Mouse (Mus musculus) intestine, embryonic 14.5 days (tissue): ENCODE measurements around the gene Tvp23a. TPM values are rescaled to one million over a fixed set of nuclear protein-coding genes. Genes with fewer than 3 reads are reported as not detected.

ENCODE experiments used
- ATAC-seq: fragments of 200-750 bp; cut with Nextera tagmentation; replicated peaks from 2 replicates; pipeline ENCODE4 v1.8.0; 2017; ENCODE audit warnings: low read depth, moderate number of reproducible peaks, moderate TSS enrichment, moderate library complexity; ENCODE audit not compliant: low FRiP score, low TSS enrichment
- DNase-seq: peaks from one replicate; pipeline ENCODE4 v3.0.0-alpha.2; 2018; ENCODE audit warnings: low spot score
- H3K27ac ChIP-seq: fragments of 300-500 bp; sonication (generic); 2 replicates; pipeline ENCODE4 v1.5.1; 2014; ENCODE audit warnings: low read depth, mild to moderate bottlenecking, control low read depth
- H3K27me3 ChIP-seq: fragments of 300-500 bp; sonication (generic); replicated peaks from 2 replicates; pipeline ENCODE4 v1.6.1; 2014; ENCODE audit warnings: low read length, control low read depth; ENCODE audit not compliant: control insufficient read depth, insufficient read depth
- H3K36me3 ChIP-seq: fragments of 300-500 bp; sonication (generic); 2 replicates; pipeline ENCODE4 v1.6.1; 2014; ENCODE audit warnings: low read length, control low read depth; ENCODE audit not compliant: control insufficient read depth, insufficient read depth
- H3K4me1 ChIP-seq: fragments of 300-500 bp; sonication (generic); replicated peaks from 2 replicates; pipeline ENCODE4 v1.6.1; 2014; ENCODE audit warnings: low read length, control low read depth, mixed read lengths; ENCODE audit not compliant: control insufficient read depth, insufficient read depth
- H3K4me2 ChIP-seq: fragments of 300-500 bp; sonication (generic); 2 replicates; pipeline ENCODE4 v1.6.1; 2014; ENCODE audit warnings: low read length
- H3K4me3 ChIP-seq: fragments of 300-500 bp; sonication (generic); 2 replicates; pipeline ENCODE4 v1.5.1; 2014; ENCODE audit warnings: low read depth, low read length, control low read depth, mixed read lengths
- H3K9ac ChIP-seq: fragments of 300-500 bp; sonication (generic); 2 replicates; pipeline ENCODE4 v1.6.1; 2014; ENCODE audit warnings: mild to moderate bottlenecking, low read length
- H3K9me3 ChIP-seq: fragments of 300-500 bp; sonication (generic); 2 replicates; pipeline ENCODE4 v1.6.1; 2016; ENCODE audit warnings: low read length, control low read depth; ENCODE audit not compliant: control insufficient read depth
- WGBS: fragments of 180-500 bp; shearing (Covaris S2); extraction: QIAGEN DNeasy Blood & Tissue Kit; methylation state at CpG from one replicate; pipeline ENCODE4 v1.1.7; 2014; 5-methylcytosine and 5-hydroxymethylcytosine counted together
- polyA plus RNA-seq: library from polyadenylated mRNA; unstranded; fragments of >200 nt; fragmentation: Nextera tagmentation; extraction: Ambion mirVana; gene quantifications from 2 replicates; pipeline ENCODE4 v1.2.1, GENCODE M21; 2014

Gene Tvp23a
- polyA plus RNA-seq, 1 experiment from 2014 or later: 11.4 TPM

DNA sequence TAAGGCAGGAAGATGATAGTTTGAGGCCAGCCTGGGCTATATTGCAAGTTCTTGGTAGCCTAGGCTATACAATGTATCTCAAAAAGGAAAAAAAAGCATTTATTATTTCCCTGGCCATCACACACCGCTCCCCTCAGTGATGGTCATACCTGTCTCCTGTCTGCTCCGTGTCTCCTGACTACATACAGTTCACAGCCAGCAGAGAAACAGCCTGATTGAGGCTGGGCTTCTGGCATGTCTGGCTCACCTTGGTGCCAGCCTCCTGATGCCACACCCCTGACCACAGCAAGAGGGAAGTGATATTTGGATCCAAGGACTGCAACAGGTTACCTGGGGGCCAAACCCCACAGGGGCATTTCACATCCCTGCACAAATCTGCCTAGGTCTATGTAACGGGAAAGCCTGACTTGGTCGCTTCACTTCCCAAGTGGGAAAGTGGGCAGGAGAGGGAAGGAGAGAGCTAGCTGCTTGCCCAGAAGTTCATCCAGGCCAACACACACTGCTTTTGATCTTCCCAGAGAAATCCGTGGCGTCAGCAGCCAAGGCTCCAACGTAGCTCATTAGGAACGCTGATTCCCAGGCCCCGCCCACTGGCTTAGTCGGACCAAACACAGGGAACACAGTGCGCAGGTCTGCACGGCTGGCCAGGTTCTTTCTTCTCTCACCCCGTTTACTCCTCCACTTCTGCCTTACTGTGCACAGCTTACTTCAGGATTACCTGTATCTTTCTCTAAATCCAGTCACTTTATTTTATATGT, 72.7 kb downstream of the Tvp23a start:
- peak; percentile 83 for ATAC-seq

DNA sequence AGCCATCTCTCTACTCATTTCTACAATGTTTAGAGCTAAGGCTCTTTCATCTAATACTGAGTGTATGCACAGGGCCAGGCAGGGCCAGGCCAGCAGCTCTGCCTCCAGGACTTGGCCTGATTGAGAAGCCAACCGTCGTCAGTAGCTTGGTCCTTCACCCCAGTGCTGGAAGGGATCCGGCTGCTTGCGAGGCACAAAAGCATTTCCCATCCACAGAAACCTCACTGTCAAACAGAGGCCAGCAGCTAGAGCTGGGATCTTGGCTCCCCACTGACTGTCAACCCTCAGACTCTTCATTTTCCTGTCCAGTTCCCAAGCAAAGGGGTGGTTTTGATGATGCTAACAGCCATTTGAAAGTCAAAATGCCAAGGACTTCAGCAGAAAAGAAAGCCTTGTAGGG, 74.8 kb downstream of the Tvp23a start:
- Histone ChIP-seq H3K4me1 (peaks cover 10% of the 10 kb centered on the region), H3K4me3 (no peak overlapping the region), H3K9me3 (no peaks in the 10 kb centered on the region), H3K36me3 (no peaks in the 10 kb centered on the region), H3K27me3 (no peaks in the 10 kb centered on the region), H3K27ac (no peak overlapping the region), H3K4me2 (no peak overlapping the region), H3K9ac (no peak overlapping the region)
- DNase-seq (no peak), ATAC-seq (no peak)
- 59% methylated on average over 4 of the region's 4 CpGs for WGBS

More for the DNA sequence above, 72.7 kb downstream of the Tvp23a start:
- Histone ChIP-seq H3K27me3 (no peaks in the 10 kb centered on the region), H3K9ac (no peak overlapping the region), H3K4me2 (peak overlapping the region; percentile 40), H3K4me3 (no peak overlapping the region), H3K4me1 (peaks cover 8% of the 10 kb centered on the region), H3K9me3 (no peaks in the 10 kb centered on the region), H3K36me3 (no peaks in the 10 kb centered on the region), H3K27ac (no peak overlapping the region)
- 21% methylated on average over 13 of the region's 13 CpGs for WGBS
- peak; percentile 65 for DNase-seq

Other genes starting within 250 kb of the Tvp23a start
- 21.4 and 24.0 TPM in 2 replicates for gene Emp2, start 133.4 kb downstream of the Tvp23a start, polyA plus RNA-seq
- 0.19 and 0.28 TPM in 2 replicates for gene Tekt5, start 51.9 kb downstream of the Tvp23a start, polyA plus RNA-seq
- 71.6 and 74.2 TPM in 2 replicates for gene Nubp1, start 35.4 kb downstream of the Tvp23a start, polyA plus RNA-seq
- 0.35 TPM in 2 replicates for gene Ciita, start 32.7 kb upstream of the Tvp23a start, polyA plus RNA-seq
- 21.2 and 26.5 TPM in 2 replicates for gene Dexi, start 95.7 kb upstream of the Tvp23a start, polyA plus RNA-seq
- 26.6 and 30.2 TPM in 2 replicates for gene Clec16a, start 98.0 kb upstream of the Tvp23a start, polyA plus RNA-seq